Mouse (Mus musculus): ENCODE results near the gene Rptor. TPM values are rescaled to one million over a fixed set of nuclear protein-coding genes. Genes with fewer than 3 reads are reported as not detected.

The Rptor gene
- polyA plus RNA-seq (2015; fragmentation: Nextera tagmentation; extraction: Ambion mirVana), result 9.0 and 10.1 TPM in 2 replicates

- Histone ChIP-seq H3K4me2 (replicated peaks) (peak within 1 kb of the TSS; percentile 84), H3K36me3 (no peaks in the 10 kb centered on the region), H3K9me3 (no peaks in the 10 kb centered on the region), H3K4me1 (replicated peaks) (peaks cover 7% of the 10 kb centered on the region), H3K9ac (peak within 1 kb of the TSS; percentile 99), H3K4me3 (replicated peaks) (peak within 1 kb of the TSS; percentile 99), H3K27ac (peak within 1 kb of the TSS; percentile 83), H3K27me3 (replicated peaks) (no peaks in the 10 kb centered on the region)
- under 1% methylated on average over 57 of the region's 63 CpGs for WGBS
- peak; percentile 99 for ATAC-seq
These were observed at the start of gene Rptor for GRCm38 (mm10) chr11:119602763-119603526. Gene Rptor (plus strand): TSS chr11:119602905.

GRCm38 (mm10) chr11:119554706-119555105, 48.0 kb upstream of the Rptor start:
- Histone ChIP-seq H3K27ac (no peak overlapping the region), H3K4me3 (replicated peaks) (no peak overlapping the region), H3K4me2 (replicated peaks) (no peak overlapping the region), H3K9ac (no peak overlapping the region), H3K27me3 (replicated peaks) (peaks cover 23% of the 10 kb centered on the region), H3K9me3 (no peaks in the 10 kb centered on the region), H3K36me3 (no peaks in the 10 kb centered on the region), H3K4me1 (replicated peaks) (0 out of 2 replicates have a peak, but pooled peaks cover 7% of the 10 kb centered on the region)
- WGBS, result 67% methylated on average over 7 of the region's 7 CpGs
- no peak for ATAC-seq

- Histone ChIP-seq H3K36me3 (no peaks in the 10 kb centered on the region), H3K9me3 (no peaks in the 10 kb centered on the region), H3K4me2 (replicated peaks) (no peak overlapping the region), H3K4me3 (replicated peaks) (no peak overlapping the region), H3K27ac (no peak overlapping the region), H3K9ac (no peak overlapping the region), H3K4me1 (replicated peaks) (0 out of 2 replicates have a peak, but pooled peaks cover 7% of the 10 kb centered on the region), H3K27me3 (replicated peaks) (peaks cover 18% of the 10 kb centered on the region)
- 78% methylated on average over 7 of the region's 7 CpGs for WGBS
- ATAC-seq, result no peak
These were observed 47.5 kb upstream of the Rptor start for GRCm38 (mm10) chr11:119555170-119555569.

GRCm38 (mm10) chr11:119557940-119558869, 44.5 kb upstream of the Rptor start:
- Histone ChIP-seq H3K9ac (no peak overlapping the region), H3K4me2 (replicated peaks) (no peak overlapping the region)

GRCm38 (mm10) chr11:119558870-119559610, 43.7 kb upstream of the Rptor start:
- peak; percentile 28; the same call in 1 of the 2 replicates for ATAC-seq
- H3K4me1 ChIP-seq (replicated peaks), result 0 out of 2 replicates have a peak, but pooled peaks cover 7% of the 10 kb centered on the region
- peaks cover 4% of the 10 kb centered on the region for H3K27me3 ChIP-seq (replicated peaks)
- no peak overlapping the region for H3K27ac ChIP-seq
- no peaks in the 10 kb centered on the region for H3K36me3 ChIP-seq
- H3K9ac ChIP-seq, result no peak overlapping the region
- H3K4me3 ChIP-seq (replicated peaks), result no peak overlapping the region
- WGBS, result 18% methylated on average over 9 of the region's 9 CpGs
- H3K9me3 ChIP-seq, result no peaks in the 10 kb centered on the region
- H3K4me2 ChIP-seq (replicated peaks), result no peak overlapping the region

More at GRCm38 (mm10) chr11:119557940-119558869, 44.5 kb upstream of the Rptor start:
- H3K27me3 ChIP-seq (replicated peaks), result peaks cover 4% of the 10 kb centered on the region; the same call in 1 of the 2 replicates
- H3K4me1 ChIP-seq (replicated peaks), result 0 out of 2 replicates have a peak, but pooled peaks cover 7% of the 10 kb centered on the region
- 0 out of 2 replicates have a peak, but pooled peaks have one; percentile 20 for ATAC-seq
- no peaks in the 10 kb centered on the region for H3K36me3 ChIP-seq
- no peaks in the 10 kb centered on the region for H3K9me3 ChIP-seq
- WGBS, result 40% methylated on average over 17 of the region's 17 CpGs
- H3K27ac ChIP-seq, result no peak overlapping the region
- no peak overlapping the region for H3K4me3 ChIP-seq (replicated peaks)

GRCm38 (mm10) chr11:119562286-119562685, 40.4 kb upstream of the Rptor start:
- Histone ChIP-seq H3K27ac (no peak overlapping the region), H3K4me1 (replicated peaks) (0 out of 2 replicates have a peak, but pooled peaks cover 7% of the 10 kb centered on the region), H3K9ac (no peak overlapping the region), H3K9me3 (no peaks in the 10 kb centered on the region), H3K4me3 (replicated peaks) (no peak overlapping the region), H3K27me3 (replicated peaks) (peaks cover 15% of the 10 kb centered on the region), H3K4me2 (replicated peaks) (no peak overlapping the region), H3K36me3 (no peaks in the 10 kb centered on the region)
- no peak for ATAC-seq
- WGBS, result 50% methylated on average over 6 of the region's 6 CpGs

- Histone ChIP-seq H3K27me3 (replicated peaks) (peaks cover 15% of the 10 kb centered on the region), H3K36me3 (no peaks in the 10 kb centered on the region), H3K9ac (no peak overlapping the region), H3K4me1 (replicated peaks) (0 out of 2 replicates have a peak, but pooled peaks cover 7% of the 10 kb centered on the region), H3K9me3 (no peaks in the 10 kb centered on the region), H3K4me2 (replicated peaks) (no peak overlapping the region), H3K27ac (no peak overlapping the region), H3K4me3 (replicated peaks) (no peak overlapping the region)
- WGBS, result 49% methylated on average over 9 of the region's 9 CpGs
- no peak for ATAC-seq
These were observed 39.5 kb upstream of the Rptor start for GRCm38 (mm10) chr11:119563166-119563565.

- Histone ChIP-seq H3K36me3 (no peaks in the 10 kb centered on the region), H3K27me3 (replicated peaks) (peaks cover 15% of the 10 kb centered on the region), H3K4me2 (replicated peaks) (no peak overlapping the region), H3K9ac (no peak overlapping the region), H3K4me3 (replicated peaks) (no peak overlapping the region), H3K4me1 (replicated peaks) (no peaks in the 10 kb centered on the region), H3K9me3 (no peaks in the 10 kb centered on the region), H3K27ac (no peak overlapping the region)
- no peak for ATAC-seq
- 89% methylated on average over 10 of the region's 10 CpGs for WGBS
These were observed 38.3 kb upstream of the Rptor start for GRCm38 (mm10) chr11:119564383-119564782.

GRCm38 (mm10) chr11:119565021-119565420, 37.7 kb upstream of the Rptor start:
- no peak overlapping the region for H3K4me3 ChIP-seq (replicated peaks)
- ATAC-seq, result no peak
- H3K27me3 ChIP-seq (replicated peaks), result peaks cover 15% of the 10 kb centered on the region
- H3K36me3 ChIP-seq, result no peaks in the 10 kb centered on the region
- 57% methylated on average over 7 of the region's 7 CpGs for WGBS
- no peak overlapping the region for H3K9ac ChIP-seq
- H3K4me1 ChIP-seq (replicated peaks), result no peaks in the 10 kb centered on the region
- no peaks in the 10 kb centered on the region for H3K9me3 ChIP-seq
- H3K27ac ChIP-seq, result no peak overlapping the region
- no peak overlapping the region for H3K4me2 ChIP-seq (replicated peaks)

- H3K27me3 ChIP-seq (replicated peaks), result peaks cover 18% of the 10 kb centered on the region
- no peak overlapping the region for H3K27ac ChIP-seq
- ATAC-seq, result no peak
- H3K9me3 ChIP-seq, result no peaks in the 10 kb centered on the region
- WGBS, result 29% methylated on average over 10 of the region's 10 CpGs
- no peaks in the 10 kb centered on the region for H3K36me3 ChIP-seq
- no peak overlapping the region for H3K9ac ChIP-seq
- H3K4me3 ChIP-seq (replicated peaks), result no peak overlapping the region
- no peaks in the 10 kb centered on the region for H3K4me1 ChIP-seq (replicated peaks)
- no peak overlapping the region for H3K4me2 ChIP-seq (replicated peaks)
These were observed 37.0 kb upstream of the Rptor start for GRCm38 (mm10) chr11:119565684-119566083.

GRCm38 (mm10) chr11:119566188-119566587, 36.5 kb upstream of the Rptor start:
- ATAC-seq, result no peak
- peaks cover 18% of the 10 kb centered on the region for H3K27me3 ChIP-seq (replicated peaks)

More at GRCm38 (mm10) chr11:119566188-119566587, 36.5 kb upstream of the Rptor start:
- no peaks in the 10 kb centered on the region for H3K4me1 ChIP-seq (replicated peaks)
- no peak overlapping the region for H3K27ac ChIP-seq
- H3K4me3 ChIP-seq (replicated peaks), result no peak overlapping the region
- H3K9ac ChIP-seq, result no peak overlapping the region
- no peak overlapping the region for H3K4me2 ChIP-seq (replicated peaks)
- H3K9me3 ChIP-seq, result no peaks in the 10 kb centered on the region
- WGBS, result 52% methylated on average over 5 of the region's 5 CpGs
- no peaks in the 10 kb centered on the region for H3K36me3 ChIP-seq

All from intestine, embryonic 15.5 days (tissue).